Mouse (Mus musculus) adrenal gland, postnatal 25 days (tissue): ENCODE results near the gene Tomm34. TPM values are rescaled to one million over a fixed set of nuclear protein-coding genes. Genes with fewer than 3 reads are reported as not detected.

Experiments
- DNase-seq: peaks from one replicate; pipeline ENCODE4 v3.0.0; 2021; ENCODE audit warnings: mixed read lengths
- total RNA-seq: library from RNA; stranded (reverse); gene quantifications from 2 replicates; pipeline ENCODE4 v1.2.3, GENCODE M21; 2021

Gene Tomm34
- total RNA-seq, 1 experiment from 2014 or later, result 46.8 TPM

- no peak for DNase-seq
Observed at GRCm38 (mm10) chr2:164010944-164011343, 60.0 kb downstream of the Tomm34 start.

GRCm38 (mm10) chr2:164010496-164010895, 60.5 kb downstream of the Tomm34 start:
- DNase-seq, result no peak

- DNase-seq, result no peak
Observed at GRCm38 (mm10) chr2:164009227-164009626, 61.7 kb downstream of the Tomm34 start.

DNA sequence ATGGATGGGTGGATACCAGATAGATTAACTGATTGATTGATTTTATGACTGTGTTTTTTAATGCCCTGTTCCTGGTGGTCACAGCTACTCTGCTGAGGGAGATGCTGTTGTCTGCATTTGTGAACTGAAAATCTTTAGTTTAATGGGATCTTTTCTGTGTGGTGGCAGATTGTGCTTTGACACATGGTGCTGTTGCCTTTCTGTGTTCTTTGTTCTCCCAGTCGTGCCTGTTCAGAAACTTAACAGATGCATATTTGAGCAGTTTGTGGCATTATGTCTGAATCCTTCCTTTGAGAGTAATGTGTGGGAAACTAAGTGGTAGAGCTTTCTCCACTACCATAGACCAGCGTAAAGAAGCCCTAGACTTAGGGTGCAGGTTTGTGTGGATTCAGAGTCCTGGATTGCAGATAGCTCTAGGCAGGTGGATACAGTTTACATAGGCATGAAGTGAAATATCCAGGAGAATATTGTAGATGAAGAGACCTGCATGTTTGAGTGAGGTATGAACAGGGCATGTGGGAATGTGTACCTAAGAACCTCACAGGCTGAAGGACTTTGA, 62.9 kb downstream of the Tomm34 start:
- no peak for DNase-seq

DNA sequence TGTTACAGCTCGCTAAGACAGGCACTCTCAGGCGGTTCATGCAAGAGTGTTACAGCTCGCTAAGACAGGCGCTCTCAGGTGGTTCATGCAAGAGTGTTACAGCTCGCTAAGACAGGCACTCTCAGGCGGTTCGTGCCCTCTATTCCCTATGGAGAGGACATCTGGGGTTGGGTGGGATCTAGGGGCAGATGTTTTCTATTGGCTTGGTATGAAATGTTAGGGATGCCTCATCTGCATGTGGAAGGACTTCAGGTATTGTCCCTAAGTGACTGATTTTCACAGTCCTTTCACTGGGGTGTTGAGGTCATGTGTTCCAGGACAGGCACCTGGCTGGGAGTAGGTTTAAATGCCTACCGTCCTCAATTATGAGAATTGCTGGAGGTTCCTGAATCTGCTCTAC, 63.4 kb downstream of the Tomm34 start:
- no peak for DNase-seq

DNA sequence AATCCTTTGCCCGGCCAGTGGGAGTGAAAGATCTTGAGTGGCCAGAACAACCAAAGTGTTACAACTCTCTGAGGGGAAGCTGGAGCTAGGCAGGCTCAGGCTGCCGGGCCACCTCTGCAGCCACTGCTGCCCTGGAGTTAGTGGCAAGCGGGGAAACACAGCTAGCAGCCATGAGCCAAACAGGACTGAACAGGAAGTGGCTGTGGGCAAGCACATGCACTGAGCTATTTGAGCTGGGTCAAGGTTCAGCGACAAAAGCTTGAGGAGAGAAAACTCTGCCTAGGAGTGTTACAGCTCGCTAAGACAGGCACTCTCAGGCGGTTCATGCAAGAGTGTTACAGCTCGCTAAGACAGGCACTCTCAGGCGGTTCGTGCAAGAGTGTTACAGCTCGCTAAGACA, 64.0 kb downstream of the Tomm34 start:
- no peak for DNase-seq

- no peak for DNase-seq
Observed at GRCm38 (mm10) chr2:164004503-164004902, 66.5 kb downstream of the Tomm34 start.

Other genes starting within 250 kb of the Tomm34 start
- gene Kcnk15, start 217.5 kb downstream of the Tomm34 start, total RNA-seq, result not detected in 2 replicates
- 182 and 190 TPM in 2 replicates for gene Rims4, start 152.5 kb downstream of the Tomm34 start, total RNA-seq
- gene Ywhab, start 76.2 kb downstream of the Tomm34 start, total RNA-seq, result 241 TPM in 2 replicates
- gene Pabpc1l, start 45.7 kb downstream of the Tomm34 start, total RNA-seq, result 0.48 and 2.2 TPM in 2 replicates
- 34.7 and 42.5 TPM in 2 replicates for gene Stk4, start 847 bp downstream of the Tomm34 start, total RNA-seq
- not detected in 2 replicates for gene Kcns1, start 99.9 kb upstream of the Tomm34 start, total RNA-seq
- not detected in 2 replicates for gene Wfdc5, start 111.6 kb upstream of the Tomm34 start, total RNA-seq
- 2.6 TPM in 1 of 2 replicates, not detected in the other for gene Wfdc12, start 119.4 kb upstream of the Tomm34 start, total RNA-seq
- not detected in 2 replicates for gene Wfdc15a, start 129.0 kb upstream of the Tomm34 start, total RNA-seq
- not detected in 2 replicates for gene Wfdc15b, start 150.5 kb upstream of the Tomm34 start, total RNA-seq
- not detected in 2 replicates for gene Svs2, start 167.3 kb upstream of the Tomm34 start, total RNA-seq
- not detected in 2 replicates for gene Svs3b, start 185.5 kb upstream of the Tomm34 start, total RNA-seq
- gene Svs4, start 207.3 kb upstream of the Tomm34 start, total RNA-seq, result not detected in 2 replicates
- not detected in 2 replicates for gene Svs3a, start 218.1 kb upstream of the Tomm34 start, total RNA-seq
- not detected in 2 replicates for gene Svs6, start 245.6 kb upstream of the Tomm34 start, total RNA-seq